Mouse (Mus musculus) right cerebral cortex, postnatal 10 days (tissue): ENCODE results near the gene Gm3752.
"Not testable (repeated sequence)": the region's sequence is repeated elsewhere in the genome, so short reads cannot be mapped to it uniquely, and the experiment has no call there.

Source experiments
- DNase-seq, 2 experiments: peaks; one replicate each; pipeline ENCODE4 v3.0.0; 2021; ENCODE audit warnings: low spot score in 2 of 2

Gene Gm3752

DNA sequence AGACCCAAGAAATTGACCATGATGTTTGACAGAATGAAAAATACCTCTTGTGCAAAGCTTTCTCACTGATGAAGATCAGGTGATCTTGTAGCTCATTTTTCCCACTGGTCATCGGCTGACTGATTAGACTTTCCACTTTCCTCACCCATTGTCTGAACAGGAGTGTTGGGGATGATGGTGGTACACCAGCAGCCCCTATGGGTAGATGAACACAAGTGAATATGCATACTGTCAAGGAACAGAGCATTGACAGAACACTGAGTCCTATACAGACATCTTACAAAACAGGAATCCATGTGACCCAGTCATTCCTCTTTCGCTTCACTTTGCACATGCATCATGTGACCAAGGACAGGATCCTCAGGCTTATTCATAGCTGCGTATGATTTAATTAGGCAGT lies at the start of gene Gm3752:
Gene Gm3752 (minus strand): TSS at position 101 of the 400 bp plus-strand sequence.
- DNase-seq, result not testable (repeated sequence)

- DNase-seq, result peak; percentile 15 to 21
Measured at GRCm38 (mm10) chr14:7488731-7489130, 5.2 kb upstream of the Gm3752 start.

- DNase-seq, result not testable (repeated sequence)
Measured at GRCm38 (mm10) chr14:7450817-7451216, 32.7 kb downstream of the Gm3752 start, which contains the start of gene Gm3755. Gene Gm3755 (minus strand): TSS chr14:7450917.

GRCm38 (mm10) chr14:7422496-7422895 lies 61.1 kb downstream of the Gm3752 start:
- DNase-seq, result peak in 1 of 2 experiments; percentile 15
